Mouse (Mus musculus) heart, postnatal 25 days (tissue): ENCODE measurements around the gene Cltc. TPM values are rescaled to one million over a fixed set of nuclear protein-coding genes. Genes with fewer than 3 reads are reported as not detected.
"Not testable (repeated sequence)": the region's sequence is repeated elsewhere in the genome, so short reads cannot be mapped to it uniquely, and the experiment has no call there.

Experiments used
- DNase-seq: peaks from one replicate; pipeline ENCODE4 v3.0.0; 2022; ENCODE audit warnings: low spot score
- intact Hi-C: fragments of 180-260 bp; cut with DNase I; formaldehyde crosslinking; loops from one replicate; pipeline ENCODE4 v1.15.1; 2025
- total RNA-seq, 2 experiments: library from RNA; stranded (reverse); gene quantifications; 2 replicates each; pipeline ENCODE4 v1.2.3; 2021

The Cltc gene
- 100 to 1,000 TPM; 136 to 155 TPM for total RNA-seq

- intact Hi-C loops = loop anchor here (2.0 kb wide), 1 partner anchor 25 kb away; no protein-coding TSS in a partner anchor
- DNase-seq = peak; percentile 95
Measured at GRCm38 (mm10) chr11:86757480-86758371, at the start of gene Cltc. TSS of gene Cltc (minus strand) at chr11:86757565.

DNA sequence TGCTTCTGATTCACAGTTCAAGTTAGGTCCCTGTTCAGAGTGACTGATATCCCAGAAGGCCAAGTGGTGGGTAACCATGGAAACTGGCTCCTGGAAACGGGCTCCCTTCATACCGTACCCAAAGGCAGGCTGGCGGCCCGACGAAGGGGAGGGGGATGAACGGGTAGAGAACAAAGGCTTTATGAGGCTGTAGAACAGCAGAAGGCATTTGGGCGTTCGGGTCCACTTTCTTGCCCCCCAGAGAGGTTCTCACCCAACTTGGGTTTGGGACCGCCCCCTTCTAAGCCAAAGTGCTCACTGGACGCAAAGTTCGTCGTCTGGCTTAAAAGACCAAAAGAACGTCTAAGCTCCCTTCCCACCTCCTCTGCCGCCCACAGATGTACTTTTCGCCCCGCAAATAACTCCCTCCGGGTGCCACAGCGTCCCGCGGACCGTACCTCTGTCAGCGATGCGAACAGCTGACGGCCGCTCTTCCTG, 49.7 kb upstream of the Cltc start:
- peak; percentile 6 for DNase-seq
- intact Hi-C loops = no loop called here

- intact Hi-C loops = no loop called here
- no peak for DNase-seq
Measured at GRCm38 (mm10) chr11:86794161-86794560, 36.8 kb upstream of the Cltc start.

DNA sequence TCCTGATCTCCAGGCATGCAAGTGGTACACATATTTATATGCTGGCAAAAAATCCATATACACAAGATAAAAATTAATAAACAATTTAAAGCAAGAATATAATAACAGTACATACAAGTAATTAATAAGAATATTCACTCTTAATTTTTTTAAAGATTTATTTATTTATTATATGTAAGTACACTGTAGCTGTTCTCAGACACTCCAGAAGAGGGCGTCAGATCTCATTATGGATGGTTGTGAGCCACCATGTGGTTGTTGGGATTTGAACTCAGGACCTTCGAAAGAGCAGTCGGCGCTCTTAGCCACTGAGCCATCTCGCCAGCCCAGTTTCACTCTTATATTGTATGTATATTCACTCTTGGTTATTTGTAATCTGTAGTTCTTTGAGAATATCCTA, 30.1 kb upstream of the Cltc start:
- DNase-seq, intact Hi-C loops: not testable (repeated sequence)

DNA sequence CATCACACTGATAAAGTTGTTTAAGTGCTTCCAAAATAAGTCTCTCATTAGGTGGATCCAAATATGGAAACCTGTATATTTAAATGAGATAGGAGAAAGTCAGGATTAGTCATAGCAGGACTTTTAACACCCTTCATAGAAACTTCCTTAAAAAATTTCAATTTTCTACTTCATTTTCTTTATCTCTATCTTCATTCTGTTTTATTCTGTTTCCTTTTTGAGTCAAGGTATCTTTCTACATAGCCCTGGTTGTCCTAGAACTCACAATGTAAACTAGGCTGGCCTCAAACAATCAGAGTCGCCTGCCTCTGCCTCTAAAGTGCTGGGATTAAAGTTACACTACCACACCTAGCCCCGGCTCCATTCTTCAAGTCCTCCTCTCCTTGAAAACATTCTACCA, 28.4 kb upstream of the Cltc start:
- intact Hi-C loops = no loop called here
- DNase-seq = no peak

GRCm38 (mm10) chr11:86769884-86770283, 12.5 kb upstream of the Cltc start:
- no peak for DNase-seq
- intact Hi-C loops = loop anchor here (10.0 kb wide), 1 partner anchor 65 kb away; no protein-coding TSS in a partner anchor

- DNase-seq = no peak
- intact Hi-C loops = no loop called here
Measured at GRCm38 (mm10) chr11:86764501-86764900, 7.1 kb upstream of the Cltc start.

GRCm38 (mm10) chr11:86763127-86763526, 5.8 kb upstream of the Cltc start:
- intact Hi-C loops, DNase-seq: not testable (repeated sequence)

DNA sequence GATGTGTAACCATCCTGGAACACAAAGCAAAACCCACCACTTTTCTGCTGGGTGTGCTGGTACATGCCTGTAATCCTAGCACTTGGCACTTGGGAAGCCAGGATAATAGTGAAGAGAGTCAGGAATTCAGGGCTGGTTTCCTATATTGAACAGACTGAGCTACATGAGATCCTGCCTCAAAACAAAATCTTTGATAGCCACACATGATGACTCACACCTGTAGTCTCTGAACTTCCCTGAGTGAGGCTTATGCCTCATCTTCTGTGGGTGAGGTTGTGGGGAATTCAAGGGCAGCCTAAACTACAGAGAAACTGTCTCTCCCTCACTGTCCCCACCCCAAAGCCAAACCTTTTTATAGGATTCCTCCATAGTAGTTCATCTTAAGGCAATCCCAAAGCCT, 3.0 kb upstream of the Cltc start:
- DNase-seq = no peak
- intact Hi-C loops = no loop called here

DNA sequence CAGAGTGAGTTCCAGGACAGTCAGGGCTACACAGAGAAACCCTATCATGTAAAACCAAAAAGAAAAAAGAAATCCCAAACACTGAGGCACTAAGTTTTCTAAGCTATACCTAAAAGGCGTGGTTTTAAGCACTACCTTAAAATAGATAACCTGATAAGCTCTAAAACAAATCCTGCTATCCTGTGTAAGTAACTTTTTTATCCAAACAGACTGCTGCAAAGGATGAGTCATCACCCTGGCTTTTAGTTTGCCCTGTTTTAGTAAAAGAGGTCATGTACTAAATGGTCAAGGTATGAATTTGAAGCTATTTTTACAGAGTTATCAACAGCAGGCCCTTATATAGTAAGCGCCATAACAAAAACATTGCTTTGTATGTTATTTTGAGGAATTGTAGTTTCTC, 2.5 kb upstream of the Cltc start:
- intact Hi-C loops = no loop called here
- no peak for DNase-seq

- intact Hi-C loops = no loop called here
- no peak for DNase-seq
Measured at GRCm38 (mm10) chr11:86759226-86759625, 1.9 kb upstream of the Cltc start.

- DNase-seq = no peak
- intact Hi-C loops = no loop called here
Measured at GRCm38 (mm10) chr11:86758559-86758958, 1.2 kb upstream of the Cltc start.

- intact Hi-C loops = loop anchor here (2.0 kb wide), 1 partner anchor 24 kb away; no protein-coding TSS in a partner anchor
- no peak for DNase-seq
Measured at GRCm38 (mm10) chr11:86757142-86757479, 254 bp downstream of the Cltc start.

DNA sequence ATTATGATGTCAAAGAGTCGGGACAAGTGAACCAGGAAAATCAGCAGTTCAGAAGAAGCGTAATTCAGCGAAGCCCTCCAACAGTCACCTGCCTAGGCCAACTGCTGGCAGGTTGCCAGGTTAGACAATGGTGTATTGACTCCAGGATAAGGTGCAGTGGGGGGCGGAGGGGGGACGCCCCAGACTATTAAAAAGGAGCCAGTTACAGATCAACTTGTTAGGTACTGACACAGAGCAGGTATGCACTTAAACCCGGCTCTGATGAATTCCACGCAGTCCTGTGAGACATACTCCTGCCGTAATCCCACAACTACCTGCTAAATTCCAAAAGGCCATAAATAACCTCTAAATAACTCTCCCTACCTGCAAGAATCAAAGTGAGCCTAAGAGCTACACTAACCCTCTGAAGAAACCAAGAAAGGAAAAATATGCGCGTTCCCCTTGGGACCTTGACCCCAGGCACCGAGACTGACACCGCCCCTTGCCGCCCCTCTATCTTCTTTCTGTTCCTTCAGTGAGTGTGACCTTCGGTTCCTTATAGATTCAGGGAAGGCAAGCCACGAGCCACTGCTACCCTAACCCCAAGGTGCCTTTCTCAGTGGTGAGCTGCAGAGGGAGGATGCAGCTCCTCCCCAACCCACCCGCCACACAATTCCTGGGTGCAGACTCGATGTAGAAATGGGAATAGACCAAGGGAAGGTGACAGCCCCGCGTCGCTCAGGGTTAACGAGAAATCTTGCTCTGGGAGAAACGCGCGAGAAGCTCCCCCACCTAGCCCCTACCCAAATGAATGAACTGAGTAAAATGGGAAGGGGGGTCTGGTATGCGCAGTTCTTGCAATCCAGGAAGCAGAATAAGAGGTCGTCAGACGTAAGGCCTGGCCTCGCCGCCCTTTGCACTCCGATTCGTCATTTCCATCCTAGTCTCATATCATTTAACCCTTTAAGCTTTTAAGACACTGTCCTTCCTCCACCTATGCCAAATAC, 916 bp downstream of the Cltc start:
- peak; percentile 34 for DNase-seq
- intact Hi-C loops = loop anchor here (2.0 kb wide), 1 partner anchor 24 kb away; no protein-coding TSS in a partner anchor

GRCm38 (mm10) chr11:86752404-86752803, 5.0 kb downstream of the Cltc start:
- intact Hi-C loops = no loop called here
- no peak for DNase-seq

- no peak for DNase-seq
- intact Hi-C loops = no loop called here
Measured at GRCm38 (mm10) chr11:86751010-86751409, 6.4 kb downstream of the Cltc start.

- no peak for DNase-seq
- intact Hi-C loops = no loop called here
Measured at GRCm38 (mm10) chr11:86749776-86750423, 7.5 kb downstream of the Cltc start.

DNA sequence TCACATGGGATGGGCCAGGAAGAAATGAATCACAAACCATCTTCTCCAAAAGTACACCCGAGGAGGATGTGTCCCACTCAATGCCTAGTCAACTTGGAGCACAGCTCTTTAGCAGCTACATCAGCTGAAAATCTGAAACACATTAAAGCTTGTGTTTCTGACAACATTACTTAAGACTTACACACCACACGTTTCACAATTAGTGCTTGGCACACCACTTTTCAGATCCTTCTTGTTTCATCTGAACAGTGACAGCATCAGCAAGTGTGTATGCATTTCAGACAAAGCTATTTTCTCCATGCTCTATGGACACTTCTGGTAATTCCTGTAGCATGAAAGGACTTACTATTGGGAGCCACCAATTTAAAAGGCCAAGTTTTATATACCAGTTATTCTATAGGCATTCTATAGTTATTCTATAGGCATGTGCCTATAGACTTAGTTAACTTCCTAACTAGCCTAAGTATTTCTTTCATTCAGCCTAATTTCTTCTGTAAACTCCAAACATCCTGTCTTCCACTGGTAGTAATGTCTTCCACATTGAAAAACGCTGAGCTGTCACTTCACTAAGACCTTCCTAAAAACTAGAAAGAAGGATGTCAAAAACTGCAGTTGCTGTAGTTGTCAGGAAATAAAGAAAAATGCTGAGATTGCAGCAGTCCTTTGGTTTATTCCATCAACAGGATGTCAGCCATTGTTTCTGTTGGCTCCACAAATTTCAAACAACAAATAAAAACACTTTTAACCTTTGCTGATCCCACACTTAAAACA, 11.5 kb downstream of the Cltc start:
- intact Hi-C loops = no loop called here
- DNase-seq = no peak

GRCm38 (mm10) chr11:86742605-86743004, 14.8 kb downstream of the Cltc start:
- intact Hi-C loops = no loop called here

More at GRCm38 (mm10) chr11:86742605-86743004, 14.8 kb downstream of the Cltc start:
- DNase-seq = no peak
